Mouse (Mus musculus) heart, adult 18-20 months (tissue): Measurements from ENCODE around the gene Pex11g. TPM values are rescaled to one million over a fixed set of nuclear protein-coding genes. Genes with fewer than 3 reads are reported as not detected.

Experiments used
- DNase-seq, 2 experiments: peaks; one replicate each; pipeline ENCODE4 v3.0.0; 2021 to 2022; ENCODE audit warnings: mixed read lengths in 1 of 2
- total RNA-seq, 2 experiments: library from RNA; stranded (reverse); gene quantifications; 2 replicates each; pipeline ENCODE4 v1.2.3; 2021

The Pex11g gene
- total RNA-seq, 2 experiments from 2014 or later: 3.6 to 4.2 TPM

- DNase-seq: no peak
These were observed 51.8 kb downstream of the Pex11g start for GRCm38 (mm10) chr8:3415661-3416060.

DNA sequence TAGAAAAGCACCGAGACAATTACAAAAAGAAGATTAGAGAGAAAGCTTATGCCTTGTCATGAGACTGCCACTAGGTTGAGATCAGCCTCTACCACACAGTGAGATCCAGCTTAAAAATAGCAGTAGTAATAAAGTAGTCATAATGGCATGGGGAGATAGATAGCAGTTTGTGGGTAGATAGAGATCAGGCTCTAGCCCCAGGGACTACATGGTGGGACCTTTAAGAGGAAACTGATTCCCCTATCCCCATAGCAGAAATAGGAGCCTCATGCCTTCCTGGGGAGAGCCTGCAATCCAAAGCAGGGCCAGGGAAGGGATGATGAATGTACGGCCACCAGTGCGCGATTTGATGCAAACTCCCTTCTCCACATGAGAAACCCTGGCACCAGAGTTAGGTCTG lies 52.2 kb downstream of the Pex11g start:
- DNase-seq: no peak

- no peak for DNase-seq
These were observed 52.8 kb downstream of the Pex11g start for GRCm38 (mm10) chr8:3414639-3415190.

DNA sequence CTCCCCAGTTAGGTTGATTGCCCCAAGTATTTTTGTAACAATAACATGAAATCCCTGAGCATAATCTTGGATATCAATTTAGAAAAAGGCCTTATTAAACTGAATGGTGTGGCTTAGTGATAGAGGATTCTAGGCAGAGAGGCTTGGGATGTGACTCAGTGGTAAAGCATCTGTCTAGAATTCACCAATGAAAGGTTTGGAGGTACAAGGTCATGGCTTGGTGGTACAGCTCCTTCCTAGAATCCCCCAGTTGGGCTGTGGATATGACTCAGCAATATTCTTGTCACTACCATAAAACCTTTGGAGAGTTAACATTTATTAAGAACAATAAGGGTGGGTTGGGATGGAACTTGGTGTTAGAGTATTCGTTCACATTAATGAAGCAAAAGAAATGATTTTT lies 54.7 kb downstream of the Pex11g start:
- DNase-seq: no peak

DNA sequence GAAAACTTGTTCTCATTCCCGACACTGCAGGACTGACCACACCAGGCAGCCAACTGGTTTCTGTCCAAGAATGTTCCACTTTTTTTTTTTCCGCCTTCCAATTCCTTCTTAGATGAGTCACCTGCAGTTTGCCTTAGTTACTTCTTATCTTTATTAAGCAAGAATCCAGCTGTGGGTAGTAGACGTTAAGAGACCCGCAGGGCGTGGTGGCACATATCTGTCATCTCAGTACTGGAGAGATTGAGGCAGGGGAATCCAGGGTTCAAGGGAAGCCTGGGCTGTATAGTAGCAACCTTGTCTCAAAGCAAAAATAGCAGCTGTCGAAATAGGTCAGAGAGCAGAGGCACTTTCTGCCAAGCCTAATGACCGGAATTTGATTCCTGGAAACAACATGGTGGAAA lies 55.6 kb downstream of the Pex11g start:
- DNase-seq: peak; percentile 73 to 81

GRCm38 (mm10) chr8:3411085-3411484 lies 56.4 kb downstream of the Pex11g start:
- no peak for DNase-seq

- DNase-seq: no peak
These were observed 60.1 kb downstream of the Pex11g start for GRCm38 (mm10) chr8:3407417-3407816.

Other genes with a start within 250 kb of the Pex11g start
- gene Insr, start 188.1 kb downstream of the Pex11g start, total RNA-seq: 100 to 1,000 TPM; 127 to 137 TPM
- 1 to 10 TPM in 1 of 2 experiments, under 1 TPM in 1; 0.30 to 2.9 TPM for gene A430078G23Rik, start 114.3 kb downstream of the Pex11g start, total RNA-seq
- gene Arhgef18, start 74.7 kb downstream of the Pex11g start, total RNA-seq: 10 to 100 TPM; 17.5 to 20.4 TPM
- not detected for gene Tex45, start 3.2 kb upstream of the Pex11g start, total RNA-seq
- gene Zfp358, start 25.5 kb upstream of the Pex11g start, total RNA-seq: 10 to 100 TPM; 29.4 to 30.5 TPM
- gene Mcoln1, start 32.8 kb upstream of the Pex11g start, total RNA-seq: 10 to 100 TPM; 17.8 to 21.0 TPM
- gene Pnpla6, start 47.7 kb upstream of the Pex11g start, total RNA-seq: 10 to 100 TPM in 1 of 2 experiments, 1 to 10 TPM in 1; 8.1 to 10.2 TPM
- under 1 TPM; 0.22 to 0.49 TPM for gene C330021F23Rik, start 100.3 kb upstream of the Pex11g start, total RNA-seq
- 1 to 10 TPM; 1.2 to 1.6 TPM for gene Camsap3, start 119.6 kb upstream of the Pex11g start, total RNA-seq
- gene Xab2, start 153.6 kb upstream of the Pex11g start, total RNA-seq: 10 to 100 TPM; 14.0 to 20.3 TPM
- 10 to 100 TPM; 75.5 to 95.8 TPM for gene Pet100, start 153.9 kb upstream of the Pex11g start, total RNA-seq
- gene Pcp2, start 157.9 kb upstream of the Pex11g start, total RNA-seq: not detected
- 1 to 10 TPM; 4.3 to 9.3 TPM for gene Stxbp2, start 163.3 kb upstream of the Pex11g start, total RNA-seq
- 10 to 100 TPM in 1 of 2 experiments, 1 to 10 TPM in 1; 5.1 to 17.7 TPM for gene Retn, start 188.1 kb upstream of the Pex11g start, total RNA-seq
- under 1 TPM; 0.30 to 0.49 TPM for gene Mcemp1, start 198.1 kb upstream of the Pex11g start, total RNA-seq
- gene Fcor, start 204.7 kb upstream of the Pex11g start, total RNA-seq: 1 to 10 TPM in 1 of 2 experiments, under 1 TPM in 1; 0.82 to 7.1 TPM
- 10 to 100 TPM; 20.0 to 21.2 TPM for gene Trappc5, start 208.6 kb upstream of the Pex11g start, total RNA-seq
- 1 to 10 TPM in 1 of 2 experiments, not detected in 1; 3.4 TPM for gene Fcer2a, start 226.5 kb upstream of the Pex11g start, total RNA-seq